Mouse (Mus musculus) spleen, adult 2 months (tissue): Measurements from ENCODE around the gene Angel1.

ENCODE experiments used
- CTCF ChIP-seq: fragments of 200-500 bp; IDR thresholded peaks from 2 replicates; pipeline ENCODE4 v1.5.1; 2011; ENCODE audit warnings: mild to moderate bottlenecking, inconsistent platforms; ENCODE audit not compliant: insufficient read depth, insufficient read length, insufficient replicate concordance; ENCODE audit errors: extremely low read depth
- POLR2A ChIP-seq: fragments of 200-500 bp; IDR thresholded peaks from 2 replicates; pipeline ENCODE4 v1.6.1; 2011; ENCODE audit warnings: low read depth, low read length, inconsistent platforms

DNA sequence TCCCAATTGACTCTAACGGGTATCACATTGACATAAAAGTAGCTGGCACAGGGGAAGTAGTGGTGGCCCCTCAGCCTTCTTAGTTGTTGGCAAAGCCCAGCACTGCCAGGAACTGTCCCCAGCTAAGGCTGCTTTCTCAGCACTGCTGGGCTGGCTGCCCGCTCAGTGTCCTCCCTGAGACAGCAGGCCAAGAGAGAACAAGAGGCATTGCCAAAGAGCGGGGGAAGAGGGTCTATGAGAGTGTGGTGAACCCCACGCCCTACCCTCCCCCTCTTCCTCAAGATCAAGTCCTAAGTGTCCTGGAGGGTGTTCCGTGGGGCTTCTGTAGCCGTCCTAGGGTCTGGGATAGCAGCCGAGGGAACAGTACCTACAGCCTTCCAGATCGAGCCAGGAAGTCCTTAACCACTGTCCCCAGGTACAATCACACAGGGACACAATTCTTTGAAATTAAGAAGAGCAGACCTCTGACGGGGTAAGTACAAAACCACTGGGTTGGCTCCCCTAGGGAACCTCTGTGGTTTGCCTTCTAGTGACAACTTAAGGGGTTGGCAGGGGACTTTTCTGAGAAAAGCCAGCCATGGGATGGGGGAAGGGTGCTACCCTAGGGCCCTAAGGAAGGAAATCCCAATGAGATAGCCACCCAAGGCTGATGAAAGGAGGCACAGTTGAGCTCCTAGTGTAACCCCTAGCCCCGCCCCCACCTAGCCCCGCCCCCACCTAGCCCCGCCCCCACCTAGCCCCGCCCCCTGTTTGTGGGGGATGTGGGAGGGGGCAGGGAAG lies 39.5 kb downstream of the Angel1 start:
- TF ChIP-seq CTCF, result no peak
- no peak for TF ChIP-seq POLR2A
